Comparison of ENCODE assay signal across 7 mouse cellular contexts in the genomic region with DNA sequence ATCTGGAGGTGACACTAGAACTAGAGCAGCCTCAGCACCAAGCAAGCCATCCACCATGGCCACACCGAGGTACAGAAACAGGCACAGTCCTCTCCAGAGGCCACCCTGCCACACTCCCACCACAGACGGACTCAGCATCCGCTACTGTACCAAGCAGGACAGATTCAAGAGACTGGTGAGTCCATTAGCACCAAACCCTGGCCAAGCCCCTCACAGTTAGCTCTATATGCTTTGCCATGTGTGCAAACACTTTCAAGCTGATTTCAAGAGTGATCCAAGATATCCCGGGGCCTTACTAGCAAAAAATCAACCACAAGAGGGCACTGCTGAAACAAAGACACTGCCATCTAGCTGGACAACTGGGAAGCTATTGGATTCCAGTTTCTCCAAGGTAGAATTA. TPM values are rescaled to one million over a fixed set of nuclear protein-coding genes. Genes with fewer than 3 reads are reported as not detected.
DNase-seq lines count a peak whose midpoint lies in the region; ATAC-seq and TF ChIP-seq lines count a peak whose summit lies in the region.

No protein-coding gene starts in this region.

- no peak overlapping the region for H3K27ac ChIP-seq in CH12.LX (ENCODE audit: insufficient read depth, low read depth)
- no peak overlapping the region for H3K27ac ChIP-seq in hindbrain, embryonic 11.5 days (ENCODE audit: low read depth, low read length)
- H3K27ac ChIP-seq in stomach, embryonic 16.5 days (ENCODE audit: low read length): no peak overlapping the region

- in situ Hi-C loops in CH12.LX (cut with MboI; ENCODE audit: low pct_ligation_motif_present, low pct_unique_long_range_greater_than_20kb, low sequenced_read_pairs): loop anchor here (25.0 kb wide), 1 partner anchor 203 kb away; the partner anchor contains the start of gene Snrpb2

- peak; percentile 31 for DNase-seq in CH12.LX (ENCODE audit: extremely low read depth)
- peak; percentile 37 for DNase-seq in Muller cell, postnatal 12 days (ENCODE audit: inconsistent ontology term)
- DNase-seq in cerebellum, postnatal 25 days: peak; percentile 47 to 70
- peak; percentile 67 for DNase-seq in hindbrain, embryonic 11.5 days (ENCODE audit: low spot score)
- DNase-seq in layer of hippocampus, adult 9-11 months: peak; percentile 56
- peak; percentile 87 for DNase-seq in lung, postnatal 36 days

- WGBS in hindbrain, embryonic 11.5 days: 61% methylated on average over 4 of the region's 4 CpGs
- WGBS in stomach, embryonic 16.5 days: 61% methylated on average over 4 of the region's 4 CpGs

- TF ChIP-seq POLR2A in CH12.LX (IDR thresholded peaks at IDR 0.05; ENCODE audit: low read depth, low read length): no peak

- H3K9ac ChIP-seq in CH12.LX (ENCODE audit: insufficient read depth, low read depth): no peak overlapping the region
- no peak overlapping the region for H3K9ac ChIP-seq in hindbrain, embryonic 11.5 days (ENCODE audit: low read depth, low read length)
- no peak overlapping the region for H3K9ac ChIP-seq in stomach, embryonic 16.5 days (ENCODE audit: low read length)

- H3K79me2 ChIP-seq in CH12.LX (replicated peaks; ENCODE audit: control insufficient read depth, extremely low read depth, insufficient read depth, poor library complexity, severe bottlenecking): no peaks in the 10 kb centered on the region

- H3K4me2 ChIP-seq in CH12.LX (ENCODE audit: insufficient read depth, low read depth, poor library complexity, severe bottlenecking): no peak overlapping the region
- no peak overlapping the region for H3K4me2 ChIP-seq in hindbrain, embryonic 11.5 days (replicated peaks; ENCODE audit: low read depth, low read length)
- no peak overlapping the region for H3K4me2 ChIP-seq in stomach, embryonic 16.5 days (ENCODE audit: low read depth, low read length)

- H3K36me3 ChIP-seq in CH12.LX (replicated peaks in 1 of 2; ENCODE audit: control insufficient read depth in 1 of 2, insufficient read depth in 1 of 2, low read length in 1 of 2): peaks cover 0 to 22% of the 10 kb centered on the region in 2 experiments
- no peaks in the 10 kb centered on the region for H3K36me3 ChIP-seq in hindbrain, embryonic 11.5 days (ENCODE audit: control insufficient read depth, insufficient read depth, low read length)
- H3K36me3 ChIP-seq in stomach, embryonic 16.5 days (ENCODE audit: control insufficient read depth, insufficient read depth, low read length): no peaks in the 10 kb centered on the region

- peak; percentile 43 to 94 for TF ChIP-seq CTCF in CH12.LX (conservative IDR thresholded peaks at IDR 0.05 in 1 of 2, IDR thresholded peaks at IDR 0.05 in 1 of 2; ENCODE audit: low read depth in 2 of 2, low read length in 2 of 2)

- H3K4me3 ChIP-seq in CH12.LX (replicated peaks in 1 of 3; ENCODE audit: low read depth in 2 of 3, low read length in 2 of 3, poor library complexity in 1 of 3): no peak overlapping the region
- no peak overlapping the region for H3K4me3 ChIP-seq in hindbrain, embryonic 11.5 days (ENCODE audit: low read depth, low read length)
- no peak overlapping the region for H3K4me3 ChIP-seq in stomach, embryonic 16.5 days (replicated peaks; ENCODE audit: low read length)

- no peaks in the 10 kb centered on the region for H3K27me3 ChIP-seq in CH12.LX (replicated peaks)
- H3K27me3 ChIP-seq in hindbrain, embryonic 11.5 days (ENCODE audit: control insufficient read depth, insufficient read depth, low read length): no peaks in the 10 kb centered on the region
- H3K27me3 ChIP-seq in stomach, embryonic 16.5 days (ENCODE audit: control insufficient read depth, insufficient read depth, low read length): no peaks in the 10 kb centered on the region

- no peaks in the 10 kb centered on the region for H3K9me3 ChIP-seq in CH12.LX (replicated peaks; ENCODE audit: low read length)
- H3K9me3 ChIP-seq in hindbrain, embryonic 11.5 days (ENCODE audit: control insufficient read depth, low read length): no peaks in the 10 kb centered on the region
- H3K9me3 ChIP-seq in stomach, embryonic 16.5 days (replicated peaks; ENCODE audit: control insufficient read depth, low read length): no peaks in the 10 kb centered on the region

- dilution Hi-C loops in CH12.LX (cut with MboI; ENCODE audit: extremely low pct_ligation_motif_present, extremely low pct_unique_long_range_greater_than_20kb, low sequenced_read_pairs): no loop called here

- TF ChIP-seq RAD21 in CH12.LX (IDR thresholded peaks at IDR 0.05; ENCODE audit: low read depth, low read length): peak; percentile 57

- H3K4me1 ChIP-seq in CH12.LX (ENCODE audit: control insufficient read depth in 1 of 2, insufficient read depth in 2 of 2): no peaks in the 10 kb centered on the region
- no peaks in the 10 kb centered on the region for H3K4me1 ChIP-seq in hindbrain, embryonic 11.5 days (replicated peaks; ENCODE audit: control insufficient read depth, insufficient read depth, low read length)
- no peaks in the 10 kb centered on the region for H3K4me1 ChIP-seq in stomach, embryonic 16.5 days (ENCODE audit: control insufficient read depth, insufficient read depth, low read length)

- ATAC-seq in hindbrain, embryonic 11.5 days (ENCODE audit: low FRiP score): peak; percentile 54; the same call in 1 of the 2 replicates
- peak; percentile 29; the same call in 1 of the 2 replicates for ATAC-seq in stomach, embryonic 16.5 days (ENCODE audit: insufficient read depth, low FRiP score)

- TF ChIP-seq EP300 in CH12.LX (IDR thresholded peaks at IDR 0.05; ENCODE audit: low read length): no peak

TF ChIP-seq in CH12.LX, 34 proteins besides CTCF, POLR2A, EP300 and RAD21:
- TF ChIP-seq MAFK (IDR thresholded peaks at IDR 0.05; ENCODE audit: insufficient replicate concordance, low read length): no peak
- peak; percentile 74 for TF ChIP-seq SMC3 (IDR thresholded peaks at IDR 0.05; ENCODE audit: low read depth, low read length)
- no peak for TF ChIP-seq NELFE (IDR thresholded peaks at IDR 0.05; ENCODE audit: low read depth, low read length)
TF ChIP-seq in CH12.LX: peak in this region for 1.

RNA-seq across cellular contexts. Expression of gene Kif16b, which starts 41.9 kb away (rescaled TPM):
- 7.6 and 9.5 TPM in 2 replicates for total RNA-seq in CH12.LX (2012; rRNA removed)
- total RNA-seq in CH12.LX (2014; rRNA removed): 8.0 and 9.8 TPM in 2 replicates
- polyA plus RNA-seq in CH12.LX (2012; ENCODE audit: insufficient read length, low read depth): 7.5 and 7.8 TPM in 2 replicates
- polyA plus RNA-seq in hindbrain, embryonic 11.5 days (2014; fragmentation: Nextera tagmentation; extraction: Ambion mirVana): 6.4 and 6.7 TPM in 2 replicates
- 13.5 and 16.4 TPM in 2 replicates for polyA plus RNA-seq in stomach, embryonic 16.5 days (2015; fragmentation: Nextera tagmentation; extraction: Ambion mirVana)

Comparison
In these comparisons a context has a peak if more than half of its experiments do, and no peak if none do; other contexts are left out.
1. DNase-seq: peak in every context shown above with its lines; median percentile 87 in lung, postnatal 36 days; 67 in hindbrain, embryonic 11.5 days; 58 in cerebellum, postnatal 25 days; 56 in layer of hippocampus, adult 9-11 months; 37 in Muller cell, postnatal 12 days; 31 in CH12.LX.